Mouse (Mus musculus) testis, adult 2 months (tissue): ENCODE data around the gene Sh2b3.

ENCODE experiments used
- CTCF ChIP-seq: fragments of 200-500 bp; IDR thresholded peaks from 2 replicates; pipeline ENCODE4 v1.5.1; 2012; ENCODE audit warnings: low read depth, mild to moderate bottlenecking, inconsistent platforms, low read length, moderate library complexity; ENCODE audit not compliant: control insufficient read depth, insufficient read depth, insufficient replicate concordance
- POLR2A ChIP-seq: fragments of 200-500 bp; IDR thresholded peaks from 2 replicates; pipeline ENCODE4 v1.6.1; 2012; ENCODE audit warnings: low read depth, mild to moderate bottlenecking, inconsistent platforms, low read length, moderate library complexity; ENCODE audit not compliant: control insufficient read depth

GRCm38 (mm10) chr5:121870832-121871231, 33.4 kb upstream of the Sh2b3 start:
- TF ChIP-seq CTCF (no peak), POLR2A (no peak)
